Mouse (Mus musculus) megakaryocyte, embryonic 14.5 days (primary cell): Measurements from ENCODE around the gene Vav2.

Experiments used
- FLI1 ChIP-seq: IDR thresholded peaks from 2 replicates; pipeline ENCODE4 v1.6.1; 2012; ENCODE audit warnings: low read length, inconsistent platforms, mixed read lengths
- GATA1 ChIP-seq: IDR thresholded peaks from 3 replicates; pipeline ENCODE4 v1.6.1; 2012; ENCODE audit warnings: mixed read lengths, low read length, inconsistent platforms, borderline replicate concordance

- TF ChIP-seq GATA1, result no peak
- TF ChIP-seq FLI1, result no peak
Measured at GRCm38 (mm10) chr2:27387209-27387608, 39.6 kb downstream of the Vav2 start.
